Mouse (Mus musculus) stomach, embryonic 15.5 days (tissue): ENCODE data around the gene Slc5a10. TPM values are rescaled to one million over a fixed set of nuclear protein-coding genes. Genes with fewer than 3 reads are reported as not detected.

Experiments
- ATAC-seq: fragments of 200-750 bp; cut with Nextera tagmentation; 2 replicates; pipeline ENCODE4 v1.8.0; 2017; ENCODE audit warnings: low read depth, moderate number of reproducible peaks, moderate TSS enrichment; ENCODE audit not compliant: insufficient read depth, low FRiP score
- H3K27ac ChIP-seq: fragments of 300-500 bp; sonication (generic); 2 replicates; pipeline ENCODE4 v1.5.1; 2015; ENCODE audit warnings: mild to moderate bottlenecking, inconsistent platforms
- H3K27me3 ChIP-seq: fragments of 300-500 bp; sonication (generic); replicated peaks from 2 replicates; pipeline ENCODE4 v1.6.1; 2015; ENCODE audit warnings: inconsistent platforms
- H3K36me3 ChIP-seq: fragments of 300-500 bp; sonication (generic); 2 replicates; pipeline ENCODE4 v1.6.1; 2015; ENCODE audit warnings: inconsistent platforms
- H3K4me1 ChIP-seq: fragments of 300-500 bp; sonication (generic); 2 replicates; pipeline ENCODE4 v1.6.1; 2015; ENCODE audit warnings: inconsistent platforms
- H3K4me2 ChIP-seq: fragments of 300-500 bp; sonication (generic); 2 replicates; pipeline ENCODE4 v1.6.1; 2015; ENCODE audit warnings: mild to moderate bottlenecking, inconsistent platforms
- H3K4me3 ChIP-seq: fragments of 300-500 bp; sonication (generic); replicated peaks from 2 replicates; pipeline ENCODE4 v1.5.1; 2015; ENCODE audit warnings: inconsistent platforms
- H3K9ac ChIP-seq: fragments of 300-500 bp; sonication (generic); 2 replicates; pipeline ENCODE4 v1.6.1; 2015; ENCODE audit warnings: inconsistent platforms
- H3K9me3 ChIP-seq: fragments of 300-500 bp; sonication (generic); 2 replicates; pipeline ENCODE4 v1.6.1; 2016; ENCODE audit warnings: inconsistent platforms
- WGBS: fragments of 180-500 bp; shearing (Covaris S2); methylation state at CpG from one replicate; pipeline ENCODE4 v1.1.7; 2015; 5-methylcytosine and 5-hydroxymethylcytosine counted together
- polyA plus RNA-seq: library from polyadenylated mRNA; unstranded; fragments of >200 nt; fragmentation: Nextera tagmentation; extraction: Ambion mirVana; gene quantifications from 2 replicates; pipeline ENCODE4 v1.2.1, GENCODE M21; 2015

Slc5a10 gene
- polyA plus RNA-seq, 1 experiment from 2014 or later = not detected

GRCm38 (mm10) chr11:61701696-61702095, 18.9 kb downstream of the Slc5a10 start:
- no peak for ATAC-seq
- no peaks in the 10 kb centered on the region for H3K36me3 ChIP-seq
- WGBS = 81% methylated on average over 5 of the region's 5 CpGs
- no peaks in the 10 kb centered on the region for H3K4me1 ChIP-seq
- H3K4me2 ChIP-seq = no peak overlapping the region
- no peak overlapping the region for H3K4me3 ChIP-seq
- no peaks in the 10 kb centered on the region for H3K27me3 ChIP-seq
- no peaks in the 10 kb centered on the region for H3K9me3 ChIP-seq
- H3K27ac ChIP-seq = no peak overlapping the region
- no peak overlapping the region for H3K9ac ChIP-seq

DNA sequence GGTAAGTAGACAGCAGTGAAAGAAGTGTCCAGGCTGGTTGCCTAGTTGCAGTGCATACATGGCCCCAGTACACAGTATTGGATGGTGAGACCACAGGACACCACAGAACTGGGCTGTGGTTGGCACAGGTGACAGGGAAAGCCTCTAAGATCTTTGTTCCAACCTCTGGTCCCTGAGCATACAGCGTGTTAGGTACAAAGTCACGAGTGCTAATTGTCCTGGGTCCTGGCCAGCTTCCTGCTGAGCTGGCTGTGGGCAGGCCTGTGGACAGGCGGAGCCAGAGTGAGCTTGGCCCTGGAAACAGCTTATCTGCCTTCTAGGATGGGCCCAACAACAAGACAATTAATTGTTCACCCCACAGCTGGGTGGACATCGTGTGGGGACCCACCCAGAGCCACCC, 20.7 kb downstream of the Slc5a10 start:
- Histone ChIP-seq H3K36me3 (no peaks in the 10 kb centered on the region), H3K4me1 (no peaks in the 10 kb centered on the region), H3K4me2 (no peak overlapping the region), H3K4me3 (no peak overlapping the region), H3K27me3 (no peaks in the 10 kb centered on the region), H3K27ac (no peak overlapping the region), H3K9ac (no peak overlapping the region), H3K9me3 (no peaks in the 10 kb centered on the region)
- WGBS = 63% methylated on average over 4 of the region's 4 CpGs
- ATAC-seq = no peak

DNA sequence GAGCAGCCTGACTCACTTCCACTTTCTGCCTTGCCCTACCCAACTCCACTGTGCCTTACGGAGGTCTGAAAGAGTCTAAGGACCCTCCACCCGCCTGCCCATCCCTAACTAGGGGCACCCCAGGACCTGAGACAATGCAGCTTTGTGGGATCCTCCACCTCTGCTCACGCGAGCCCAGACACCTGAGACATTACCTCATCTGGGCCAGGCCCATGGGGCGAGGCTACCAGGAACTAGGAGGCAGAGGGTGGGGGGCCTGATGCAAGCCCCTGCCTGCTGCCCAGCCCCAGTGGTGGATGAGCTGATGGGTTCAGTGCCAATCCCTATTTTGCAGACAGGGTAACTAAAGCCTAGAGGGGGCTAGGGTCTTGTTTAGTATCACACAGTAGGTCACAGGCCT, 21.2 kb downstream of the Slc5a10 start:
- ATAC-seq = no peak
- H3K9me3 ChIP-seq = no peaks in the 10 kb centered on the region
- no peak overlapping the region for H3K4me3 ChIP-seq
- H3K4me2 ChIP-seq = no peak overlapping the region
- H3K27ac ChIP-seq = no peak overlapping the region; the same call in 1 of the 2 replicates
- H3K27me3 ChIP-seq = no peaks in the 10 kb centered on the region
- 75% methylated on average over 5 of the region's 5 CpGs for WGBS
- no peaks in the 10 kb centered on the region for H3K36me3 ChIP-seq
- H3K9ac ChIP-seq = no peak overlapping the region
- H3K4me1 ChIP-seq = no peaks in the 10 kb centered on the region

GRCm38 (mm10) chr11:61698852-61699251, 21.8 kb downstream of the Slc5a10 start:
- ATAC-seq = no peak
- Histone ChIP-seq H3K4me3 (no peak overlapping the region), H3K9ac (no peak overlapping the region), H3K9me3 (no peaks in the 10 kb centered on the region), H3K4me1 (no peaks in the 10 kb centered on the region), H3K27me3 (no peaks in the 10 kb centered on the region), H3K36me3 (no peaks in the 10 kb centered on the region), H3K27ac (no peak overlapping the region), H3K4me2 (no peak overlapping the region)

DNA sequence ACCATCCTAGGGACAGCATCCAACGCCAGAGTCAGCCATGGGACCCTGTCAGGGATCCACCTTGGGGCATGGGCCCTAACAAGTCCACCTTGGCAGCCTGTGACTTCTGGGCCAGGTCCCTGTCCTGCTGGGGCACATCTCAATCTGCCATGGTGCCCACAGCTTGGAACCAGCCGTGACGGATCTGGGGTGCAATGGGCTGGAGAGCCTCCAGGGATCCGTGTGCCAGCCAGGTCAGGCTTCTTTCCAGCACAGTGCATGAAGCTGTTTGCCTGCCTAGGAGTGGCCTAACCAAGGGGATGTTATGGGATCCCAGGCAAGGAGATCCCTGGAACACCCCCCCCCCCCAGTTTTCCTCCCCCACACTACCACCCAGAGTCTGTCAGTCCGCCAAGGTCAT, 27.6 kb downstream of the Slc5a10 start:
- 85% methylated on average over 5 of the region's 5 CpGs for WGBS
- Histone ChIP-seq H3K9ac (no peak overlapping the region), H3K27ac (no peak overlapping the region), H3K4me2 (no peak overlapping the region), H3K27me3 (no peaks in the 10 kb centered on the region), H3K36me3 (no peaks in the 10 kb centered on the region), H3K4me1 (no peaks in the 10 kb centered on the region), H3K4me3 (no peak overlapping the region), H3K9me3 (no peaks in the 10 kb centered on the region)
- ATAC-seq = no peak

GRCm38 (mm10) chr11:61687595-61687994, 33.0 kb downstream of the Slc5a10 start:
- Histone ChIP-seq H3K9ac (no peak overlapping the region), H3K27me3 (peaks cover 19% of the 10 kb centered on the region), H3K4me2 (no peak overlapping the region), H3K27ac (peak overlapping the region; percentile 44), H3K4me1 (peaks cover 17% of the 10 kb centered on the region), H3K36me3 (no peaks in the 10 kb centered on the region), H3K4me3 (no peak overlapping the region), H3K9me3 (no peaks in the 10 kb centered on the region)
- ATAC-seq = no peak
- WGBS = 39% methylated on average over 2 of the region's 2 CpGs

DNA sequence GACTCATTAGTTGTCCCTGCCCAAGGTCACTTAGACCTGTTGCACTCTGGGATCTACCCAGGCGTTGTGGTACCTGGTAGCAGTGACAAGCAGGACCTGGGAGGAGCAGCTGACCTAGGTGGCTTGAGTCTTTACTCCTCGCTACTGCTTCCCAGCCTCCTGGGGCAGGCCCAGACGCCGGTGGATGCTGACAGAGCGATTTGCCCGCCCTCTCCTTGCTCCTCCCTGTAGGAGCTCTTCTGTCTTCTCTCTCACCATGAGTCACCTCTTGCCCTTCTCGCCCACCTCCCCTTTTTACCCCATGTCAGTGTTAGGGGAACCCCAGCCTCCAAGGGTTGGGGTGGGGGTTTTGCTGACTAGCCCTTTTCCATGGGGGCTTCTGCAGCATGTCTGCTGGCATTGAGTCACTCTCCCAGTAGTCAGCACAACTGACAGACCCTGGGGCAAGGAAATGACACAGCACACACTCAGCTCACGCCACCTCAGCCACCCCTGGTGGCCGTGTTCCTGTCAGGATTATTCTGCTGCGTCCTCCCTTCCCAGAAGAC, 33.6 kb downstream of the Slc5a10 start:
- WGBS = 49% methylated on average over 10 of the region's 10 CpGs
- Histone ChIP-seq H3K9ac (no peak overlapping the region), H3K4me3 (0 out of 2 replicates have a peak overlapping the region, but pooled peaks have one; percentile 4), H3K36me3 (no peaks in the 10 kb centered on the region), H3K9me3 (no peaks in the 10 kb centered on the region), H3K4me2 (no peak overlapping the region), H3K4me1 (peaks cover 17% of the 10 kb centered on the region), H3K27ac (peak overlapping the region; percentile 44), H3K27me3 (peaks cover 19% of the 10 kb centered on the region)
- ATAC-seq = no peak

DNA sequence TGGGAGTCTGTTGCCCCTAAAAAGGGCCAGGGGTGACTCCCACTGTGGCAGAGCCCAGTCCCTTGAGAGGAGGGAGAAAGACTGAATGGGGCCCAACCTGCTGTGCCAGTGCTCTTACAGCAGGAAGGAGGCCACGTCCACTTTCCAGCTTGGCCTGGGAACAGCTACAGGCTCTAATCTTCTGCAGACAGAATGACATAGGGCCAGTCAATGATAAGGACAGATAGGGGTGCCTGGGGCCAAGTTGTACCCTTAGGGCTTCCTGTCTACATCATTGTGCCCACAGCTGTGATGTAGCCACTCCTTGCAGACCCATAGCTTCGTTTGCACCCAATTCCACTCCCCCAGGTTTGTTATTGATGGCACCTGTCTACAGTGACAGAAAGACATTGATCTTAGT, 34.5 kb downstream of the Slc5a10 start:
- H3K36me3 ChIP-seq = no peaks in the 10 kb centered on the region
- no peak overlapping the region for H3K9ac ChIP-seq
- peak; percentile 58 for ATAC-seq
- H3K4me1 ChIP-seq = peaks cover 17% of the 10 kb centered on the region
- H3K27ac ChIP-seq = no peak overlapping the region
- WGBS = 32% methylated on average over 2 of the region's 2 CpGs
- peaks cover 19% of the 10 kb centered on the region for H3K27me3 ChIP-seq
- H3K4me3 ChIP-seq = 0 out of 2 replicates have a peak overlapping the region, but pooled peaks have one; percentile 48
- H3K4me2 ChIP-seq = peak overlapping the region; percentile 79
- no peaks in the 10 kb centered on the region for H3K9me3 ChIP-seq

- no peak overlapping the region for H3K27ac ChIP-seq
- no peak overlapping the region for H3K9ac ChIP-seq
- H3K9me3 ChIP-seq = no peaks in the 10 kb centered on the region
- 71% methylated on average over 8 of the region's 8 CpGs for WGBS
- peaks cover 17% of the 10 kb centered on the region for H3K4me1 ChIP-seq
- H3K27me3 ChIP-seq = peaks cover 19% of the 10 kb centered on the region
- ATAC-seq = no peak
- H3K4me2 ChIP-seq = peak overlapping the region; percentile 79
- peak overlapping the region; percentile 48 for H3K4me3 ChIP-seq
- no peaks in the 10 kb centered on the region for H3K36me3 ChIP-seq
Observed at GRCm38 (mm10) chr11:61685119-61685725, 35.4 kb downstream of the Slc5a10 start.

GRCm38 (mm10) chr11:61683907-61684731, 36.5 kb downstream of the Slc5a10 start, which contains the start of gene Fam83g:
Fam83g (plus strand) TSS chr11:61684091.
- ATAC-seq = peak; percentile 81
- peak within 1 kb of the TSS; percentile 79 for H3K4me2 ChIP-seq
- H3K36me3 ChIP-seq = no peaks in the 10 kb centered on the region
- H3K27ac ChIP-seq = peak within 1 kb of the TSS; percentile 73
- H3K9ac ChIP-seq = peak within 1 kb of the TSS; percentile 20; the same call in 1 of the 2 replicates
- H3K4me1 ChIP-seq = peaks cover 17% of the 10 kb centered on the region
- WGBS = 1% methylated on average over 76 of the region's 76 CpGs
- peak within 1 kb of the TSS; percentile 48 for H3K4me3 ChIP-seq
- peaks cover 19% of the 10 kb centered on the region for H3K27me3 ChIP-seq
- no peaks in the 10 kb centered on the region for H3K9me3 ChIP-seq

DNA sequence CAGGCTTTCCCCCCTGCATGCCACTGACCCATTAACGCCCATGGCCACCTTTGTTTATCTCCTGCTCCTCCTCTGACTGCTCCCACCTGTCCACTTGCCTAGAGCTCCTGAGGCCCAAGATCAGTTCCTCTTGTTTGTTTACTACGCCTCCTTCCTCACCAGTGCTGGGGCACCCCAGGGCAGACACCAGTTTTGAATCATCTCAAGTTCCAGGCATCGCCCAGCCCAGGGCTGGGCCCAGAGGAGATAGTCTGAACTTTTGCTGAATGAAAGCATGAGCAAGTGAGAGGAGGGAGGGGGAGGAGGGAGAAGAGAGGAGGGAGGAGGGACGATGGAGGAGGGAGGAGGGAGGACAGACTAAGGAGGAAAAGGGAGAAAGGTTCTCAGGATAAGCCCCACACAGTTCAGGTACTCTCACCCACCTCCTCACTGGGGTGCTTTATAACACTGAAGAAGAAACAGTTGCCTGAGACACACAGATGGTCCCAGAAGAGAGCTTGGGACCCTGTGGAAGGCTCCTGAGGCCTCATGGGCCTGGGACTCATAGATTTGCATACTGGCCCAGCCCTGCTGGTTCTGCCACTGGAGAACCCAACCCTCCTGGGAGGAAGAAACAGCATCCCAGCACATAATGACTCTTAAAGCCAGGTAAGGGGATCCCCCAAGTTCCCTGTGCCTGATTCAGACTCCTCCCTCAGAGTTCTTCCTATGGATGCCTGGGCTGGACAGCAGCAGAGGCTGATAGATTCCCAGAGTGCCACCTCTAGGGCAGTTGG, 41.3 kb downstream of the Slc5a10 start:
- no peak for ATAC-seq
- H3K9me3 ChIP-seq = no peaks in the 10 kb centered on the region
- H3K4me1 ChIP-seq = peaks cover 18% of the 10 kb centered on the region
- H3K36me3 ChIP-seq = no peaks in the 10 kb centered on the region
- no peak overlapping the region for H3K4me2 ChIP-seq
- no peak overlapping the region for H3K9ac ChIP-seq
- peaks cover 10% of the 10 kb centered on the region; the same call in 1 of the 2 replicates for H3K27me3 ChIP-seq
- no peak overlapping the region for H3K27ac ChIP-seq
- H3K4me3 ChIP-seq = no peak overlapping the region
- 63% methylated on average over 4 of the region's 4 CpGs for WGBS
